Mouse (Mus musculus) monocyte, adult 59 days (primary cell): ENCODE results near the gene Erbb2. TPM values are rescaled to one million over a fixed set of nuclear protein-coding genes. Genes with fewer than 3 reads are reported as not detected.

ENCODE experiments used
- total RNA-seq, 2 experiments: library from RNA; stranded (reverse); gene quantifications; one replicate each; pipeline ENCODE4 v1.2.4; 2023

Erbb2 gene
- total RNA-seq, result 1 to 10 TPM; 3.2 to 4.6 TPM

GRCm38 (mm10) chr11:98412273-98412796 lies at the start of gene Erbb2:
Erbb2 (plus strand) TSS chr11:98412470.

GRCm38 (mm10) chr11:98383261-98384030 lies 28.8 kb upstream of the Erbb2 start, which contains the start of gene Tcap:
Tcap (plus strand) TSS chr11:98383811.

DNA sequence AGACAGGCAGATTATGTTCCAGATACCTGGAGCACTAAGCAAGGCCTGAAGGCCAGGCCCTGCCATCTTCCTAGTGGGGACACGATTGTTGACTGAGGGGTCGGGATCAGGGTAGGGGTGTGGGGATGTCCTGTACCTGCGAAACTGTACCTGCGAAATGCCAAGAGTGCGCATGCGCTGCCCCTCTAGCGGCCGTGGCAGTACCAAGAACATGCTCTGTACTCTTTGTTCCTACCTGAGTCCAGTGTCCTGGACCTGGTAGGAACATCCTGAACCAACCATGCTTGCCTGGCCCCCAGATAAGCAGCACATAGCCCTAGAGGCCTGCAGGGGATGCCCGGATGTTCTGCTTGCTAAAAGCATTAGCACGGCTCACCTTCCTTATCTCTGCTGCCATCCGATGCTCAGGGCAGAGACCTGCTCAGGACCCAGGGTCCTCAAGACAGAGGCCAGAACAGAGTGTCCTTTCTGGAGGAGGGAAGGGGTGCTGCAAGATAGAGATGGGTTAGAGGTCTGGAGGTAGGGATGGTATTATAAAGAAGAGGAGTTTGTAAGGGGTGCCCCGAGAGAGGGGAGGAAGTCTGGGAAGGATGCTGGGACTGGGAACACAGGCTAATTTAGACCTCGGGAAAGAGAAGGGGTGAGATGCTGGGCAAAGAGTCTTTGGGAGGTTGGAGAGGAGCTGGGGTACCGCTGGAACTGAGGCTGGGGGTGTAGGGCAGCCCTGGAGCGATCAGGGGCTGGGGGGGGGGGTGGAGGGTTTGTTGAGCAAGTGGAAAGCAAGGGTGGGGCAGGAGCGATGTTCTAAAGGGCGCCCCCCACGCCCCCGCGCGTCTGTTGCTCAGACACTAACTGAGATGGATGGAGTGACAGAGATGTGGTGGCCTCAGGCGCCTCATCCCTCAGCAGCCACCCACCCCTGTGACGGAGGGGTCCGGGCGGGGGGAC lies 26.4 kb upstream of the Erbb2 start, which contains the start of gene Pnmt:
Pnmt (plus strand) TSS at position 813 of the 948 bp plus-strand sequence.

DNA sequence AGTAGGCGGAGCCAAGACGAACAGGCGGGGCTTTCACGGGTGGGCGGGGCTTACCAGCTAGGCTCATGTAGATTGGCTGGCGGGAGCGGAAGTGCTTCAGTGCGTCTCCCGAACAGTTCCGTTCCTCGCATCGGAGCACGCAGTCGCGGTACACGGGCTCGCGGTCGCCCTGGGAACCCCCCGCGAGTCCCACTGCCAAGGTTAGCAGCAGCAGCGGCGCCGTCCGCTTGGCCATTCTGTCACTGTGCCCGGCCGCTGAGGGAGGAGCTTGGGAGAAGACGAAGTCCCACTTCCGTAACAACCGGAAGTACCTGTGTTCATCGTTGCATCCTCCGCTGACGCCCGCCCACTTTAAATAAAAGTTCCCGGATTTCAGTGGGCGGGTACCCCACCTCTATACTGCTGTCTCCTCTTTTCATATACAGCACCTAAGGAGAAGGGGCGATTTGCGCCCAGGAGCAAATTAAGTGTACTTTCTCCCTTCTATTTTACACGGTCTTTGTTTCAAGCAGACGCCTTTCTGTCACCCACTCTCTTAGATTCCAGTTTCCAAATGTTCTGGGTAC lies 12.0 kb upstream of the Erbb2 start, which contains the start of gene Pgap3:
Pgap3 (minus strand) TSS at position 330 of the 566 bp plus-strand sequence.

GRCm38 (mm10) chr11:98438331-98439158 lies 26.3 kb downstream of the Erbb2 start, which contains the start of gene Mien1:
Mien1 (minus strand) TSS chr11:98438991.

DNA sequence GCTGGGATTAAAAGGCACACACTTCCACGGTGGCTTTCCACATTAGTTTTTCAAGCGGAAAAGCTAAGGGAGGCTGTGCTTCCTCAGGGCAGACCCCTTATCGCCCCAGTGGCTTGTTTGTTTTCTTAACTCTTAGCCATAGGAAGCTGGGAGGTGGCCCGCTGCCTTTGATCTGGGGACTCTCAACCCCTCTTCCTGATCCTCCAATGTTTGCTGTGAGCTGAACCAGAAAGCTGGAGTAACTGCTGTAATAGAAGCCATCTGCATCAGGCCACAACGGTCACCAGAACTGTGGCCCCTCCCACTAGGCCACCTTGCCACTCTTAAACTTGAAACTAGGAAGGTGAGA lies 33.9 kb downstream of the Erbb2 start, which contains the start of gene Grb7:
Grb7 (plus strand) TSS at position 182 of the 349 bp plus-strand sequence.

Other genes with a start within 250 kb of the Erbb2 start
- gene Med1, start 219.2 kb upstream of the Erbb2 start, total RNA-seq, result 10 to 100 TPM; 48.0 to 52.5 TPM
- 10 to 100 TPM; 71.2 to 74.7 TPM for gene Cdk12, start 209.4 kb upstream of the Erbb2 start, total RNA-seq
- gene Neurod2, start 82.8 kb upstream of the Erbb2 start, total RNA-seq, result not detected
- gene Ppp1r1b, start 64.1 kb upstream of the Erbb2 start, total RNA-seq, result not detected
- gene Stard3, start 54.1 kb upstream of the Erbb2 start, total RNA-seq, result 10 to 100 TPM; 69.1 to 91.2 TPM
- not detected for gene Tcap, start 28.7 kb upstream of the Erbb2 start, total RNA-seq
- gene Pnmt, start 26.0 kb upstream of the Erbb2 start, total RNA-seq, result not detected
- gene Pgap3, start 12.0 kb upstream of the Erbb2 start, total RNA-seq, result 1 to 10 TPM; 4.0 to 4.1 TPM
- gene Mien1, start 26.5 kb downstream of the Erbb2 start, total RNA-seq, result 10 to 100 TPM; 55.1 to 60.0 TPM
- gene Grb7, start 33.9 kb downstream of the Erbb2 start, total RNA-seq, result not detected
- gene Ikzf3, start 133.6 kb downstream of the Erbb2 start, total RNA-seq, result 10 to 100 TPM; 19.1 to 27.8 TPM
- 1 to 10 TPM in 1 of 2 experiments, not detected in 1; 3.4 TPM for gene Zpbp2, start 138.6 kb downstream of the Erbb2 start, total RNA-seq
- 10 to 100 TPM; 10.9 to 11.8 TPM for gene Ormdl3, start 174.9 kb downstream of the Erbb2 start, total RNA-seq
- not detected for gene Lrrc3c, start 185.8 kb downstream of the Erbb2 start, total RNA-seq
- 10 to 100 TPM; 15.7 to 17.2 TPM for gene Gm12355, start 213.2 kb downstream of the Erbb2 start, total RNA-seq
- not detected for gene Gsdma3, start 213.9 kb downstream of the Erbb2 start, total RNA-seq
- not detected for gene Gsdma2, start 234.3 kb downstream of the Erbb2 start, total RNA-seq